Mouse (Mus musculus): Measurements from ENCODE around the gene 2410137M14Rik. TPM values are rescaled to one million over a fixed set of nuclear protein-coding genes. Genes with fewer than 3 reads are reported as not detected.

2410137M14Rik gene
- polyA plus RNA-seq, 1 experiment from 2014 or later: not detected

DNA sequence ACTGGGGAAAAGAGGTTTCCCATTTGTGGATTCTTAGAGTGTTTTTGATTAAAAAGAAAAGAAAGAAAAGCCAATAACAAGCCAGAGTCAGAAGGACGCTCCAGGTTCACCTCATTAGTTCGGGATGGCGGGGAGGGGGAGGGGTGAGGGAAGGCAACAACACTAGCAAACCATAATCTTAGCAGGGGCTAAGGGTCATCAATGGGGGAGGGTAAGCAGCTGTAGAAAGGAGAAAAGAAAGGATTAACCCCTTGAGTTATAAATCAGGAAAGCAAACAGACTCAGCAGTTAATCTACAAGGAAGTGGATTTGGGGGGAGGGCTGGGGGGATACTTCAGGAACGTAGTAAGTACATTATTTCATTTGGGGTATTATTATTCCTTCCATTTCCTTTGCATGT, 808 bp upstream of the 2410137M14Rik start:
- H3K27ac ChIP-seq (replicated peaks): no peak overlapping the region
- H3K27me3 ChIP-seq (ENCODE audit: control insufficient read depth, insufficient read depth, low read length): no peaks in the 10 kb centered on the region
- H3K4me2 ChIP-seq (replicated peaks; ENCODE audit: low read depth): peak overlapping the region; percentile 44
- no peaks in the 10 kb centered on the region for H3K9me3 ChIP-seq (ENCODE audit: control insufficient read depth, low read length)
- 8% methylated on average over 4 of the region's 4 CpGs for WGBS
- no peak overlapping the region for H3K4me3 ChIP-seq (ENCODE audit: low read depth, low read length)
- no peaks in the 10 kb centered on the region for H3K36me3 ChIP-seq (ENCODE audit: control insufficient read depth, insufficient read depth, low read length)
- peaks cover 2% of the 10 kb centered on the region; the same call in 1 of the 2 replicates for H3K4me1 ChIP-seq (replicated peaks; ENCODE audit: control insufficient read depth, insufficient read depth)
- TF ChIP-seq EP300 (optimal IDR thresholded peaks at IDR 0.05): no peak
- no peak for TF ChIP-seq CTCF (IDR thresholded peaks at IDR 0.05; ENCODE audit: low read depth)
- no peak overlapping the region for H3K9ac ChIP-seq (ENCODE audit: low read length)
- no peak for ATAC-seq (ENCODE audit: low FRiP score, low TSS enrichment)
- DNase-seq (ENCODE audit: low spot score): no peak

DNA sequence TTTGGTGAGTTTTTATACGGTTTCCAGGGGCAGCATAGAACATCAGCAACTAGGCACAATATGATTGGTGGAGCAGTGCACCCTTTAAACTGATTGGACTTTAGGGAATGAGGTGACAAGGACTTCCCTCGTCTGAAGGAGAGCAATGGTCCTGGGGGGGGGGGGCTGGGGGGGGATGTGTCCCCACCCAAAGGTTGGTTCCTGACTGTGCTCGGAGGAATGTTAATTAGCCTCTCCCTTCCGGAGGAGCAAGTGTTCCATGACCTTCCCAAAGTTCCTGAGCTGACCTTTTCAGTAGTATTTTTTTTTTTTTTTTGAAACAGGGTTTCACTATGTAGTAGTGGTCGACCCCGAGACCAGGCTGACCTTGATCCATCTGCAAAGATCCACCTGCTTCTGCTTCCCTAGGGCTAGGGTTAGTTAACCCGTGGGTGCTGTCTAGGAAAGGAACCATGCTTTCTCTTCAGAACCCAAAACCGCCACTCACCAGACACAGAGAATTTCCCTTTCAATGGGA, 7.7 kb downstream of the 2410137M14Rik start:
- ATAC-seq (ENCODE audit: low FRiP score, low TSS enrichment) (no peak), DNase-seq (ENCODE audit: low spot score) (no peak)
- Histone ChIP-seq H3K36me3 (ENCODE audit: control insufficient read depth, insufficient read depth, low read length) (no peaks in the 10 kb centered on the region), H3K4me1 (replicated peaks; ENCODE audit: control insufficient read depth, insufficient read depth) (no peaks in the 10 kb centered on the region), H3K27ac (replicated peaks) (no peak overlapping the region), H3K4me3 (ENCODE audit: low read depth, low read length) (no peak overlapping the region), H3K9ac (ENCODE audit: low read length) (no peak overlapping the region), H3K27me3 (ENCODE audit: control insufficient read depth, insufficient read depth, low read length) (no peaks in the 10 kb centered on the region), H3K9me3 (ENCODE audit: control insufficient read depth, low read length) (no peaks in the 10 kb centered on the region), H3K4me2 (replicated peaks; ENCODE audit: low read depth) (no peak overlapping the region)
- TF ChIP-seq EP300 (optimal IDR thresholded peaks at IDR 0.05) (no peak), CTCF (IDR thresholded peaks at IDR 0.05; ENCODE audit: low read depth) (no peak)
- WGBS: 57% methylated on average over 8 of the region's 8 CpGs

DNA sequence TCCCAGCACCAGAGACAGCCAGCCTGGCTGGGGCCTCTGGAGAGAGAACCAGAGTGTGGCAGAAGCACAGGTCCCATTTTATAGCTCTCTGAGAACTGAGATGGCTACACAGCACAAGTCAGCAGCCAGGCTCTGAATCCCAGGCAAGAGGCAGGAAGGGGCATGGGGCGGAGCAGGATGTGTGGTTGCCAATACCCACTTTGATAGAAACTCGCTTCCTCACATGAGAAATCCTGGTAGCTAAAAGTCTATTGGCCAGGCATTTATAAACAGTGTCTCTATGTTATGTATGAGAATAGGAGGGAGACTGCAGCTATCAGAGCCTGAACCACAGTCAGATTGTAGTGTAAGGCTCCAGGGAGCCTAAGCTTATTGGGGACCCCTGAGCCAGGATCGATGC, 8.2 kb downstream of the 2410137M14Rik start:
- TF ChIP-seq EP300 (optimal IDR thresholded peaks at IDR 0.05): no peak
- ATAC-seq (ENCODE audit: low FRiP score, low TSS enrichment) (no peak), DNase-seq (ENCODE audit: low spot score) (no peak)
- Histone ChIP-seq H3K9me3 (ENCODE audit: control insufficient read depth, low read length) (no peaks in the 10 kb centered on the region), H3K4me3 (ENCODE audit: low read depth, low read length) (no peak overlapping the region), H3K27me3 (ENCODE audit: control insufficient read depth, insufficient read depth, low read length) (no peaks in the 10 kb centered on the region), H3K36me3 (ENCODE audit: control insufficient read depth, insufficient read depth, low read length) (no peaks in the 10 kb centered on the region), H3K27ac (replicated peaks) (no peak overlapping the region), H3K4me2 (replicated peaks; ENCODE audit: low read depth) (no peak overlapping the region), H3K9ac (ENCODE audit: low read length) (no peak overlapping the region), H3K4me1 (replicated peaks; ENCODE audit: control insufficient read depth, insufficient read depth) (no peaks in the 10 kb centered on the region)
- WGBS: 78% methylated on average over 3 of the region's 3 CpGs

DNA sequence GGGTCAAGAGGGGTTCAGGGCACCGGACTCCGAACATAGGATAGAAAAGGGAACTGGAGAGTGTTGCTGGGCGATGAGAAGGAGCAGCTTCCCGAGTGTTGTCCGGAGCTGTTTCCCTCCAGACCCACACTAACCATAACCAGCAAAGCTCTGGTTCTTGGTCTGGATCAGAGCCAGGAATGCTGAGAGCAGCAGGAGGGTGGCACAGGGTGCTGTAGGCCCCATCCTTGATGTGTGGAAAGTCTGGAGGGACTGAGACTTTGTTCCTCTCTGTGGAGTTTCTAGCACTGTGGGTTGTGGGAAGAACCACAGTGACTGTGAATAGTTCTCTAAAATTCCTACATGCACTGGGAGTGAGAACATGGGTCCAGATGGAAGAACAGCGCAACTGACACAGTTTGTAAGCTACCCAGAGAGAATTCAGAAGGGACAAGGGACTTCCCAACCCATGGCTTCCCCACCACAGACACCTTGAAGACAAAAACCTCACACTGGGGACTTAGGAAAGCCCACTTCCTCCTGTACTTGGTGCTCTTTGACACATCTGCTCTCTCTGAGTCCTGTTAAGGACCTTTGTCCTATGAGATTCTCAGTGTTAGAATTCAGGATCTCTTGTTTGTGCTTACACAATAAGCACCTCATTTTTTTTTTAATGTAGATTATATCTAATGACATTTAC, 9.7 kb downstream of the 2410137M14Rik start:
- DNase-seq (ENCODE audit: low spot score): no peak
- 86% methylated on average over 6 of the region's 6 CpGs for WGBS
- H3K9ac ChIP-seq (ENCODE audit: low read length): no peak overlapping the region
- H3K4me1 ChIP-seq (replicated peaks; ENCODE audit: control insufficient read depth, insufficient read depth): no peaks in the 10 kb centered on the region
- no peaks in the 10 kb centered on the region for H3K9me3 ChIP-seq (ENCODE audit: control insufficient read depth, low read length)
- H3K27me3 ChIP-seq (ENCODE audit: control insufficient read depth, insufficient read depth, low read length): no peaks in the 10 kb centered on the region
- H3K27ac ChIP-seq (replicated peaks): no peak overlapping the region
- no peak overlapping the region for H3K4me3 ChIP-seq (ENCODE audit: low read depth, low read length)
- H3K4me2 ChIP-seq (replicated peaks; ENCODE audit: low read depth): no peak overlapping the region
- TF ChIP-seq EP300 (optimal IDR thresholded peaks at IDR 0.05) (no peak), CTCF (IDR thresholded peaks at IDR 0.05; ENCODE audit: low read depth) (no peak)
- no peaks in the 10 kb centered on the region for H3K36me3 ChIP-seq (ENCODE audit: control insufficient read depth, insufficient read depth, low read length)
- ATAC-seq (ENCODE audit: low FRiP score, low TSS enrichment): no peak

DNA sequence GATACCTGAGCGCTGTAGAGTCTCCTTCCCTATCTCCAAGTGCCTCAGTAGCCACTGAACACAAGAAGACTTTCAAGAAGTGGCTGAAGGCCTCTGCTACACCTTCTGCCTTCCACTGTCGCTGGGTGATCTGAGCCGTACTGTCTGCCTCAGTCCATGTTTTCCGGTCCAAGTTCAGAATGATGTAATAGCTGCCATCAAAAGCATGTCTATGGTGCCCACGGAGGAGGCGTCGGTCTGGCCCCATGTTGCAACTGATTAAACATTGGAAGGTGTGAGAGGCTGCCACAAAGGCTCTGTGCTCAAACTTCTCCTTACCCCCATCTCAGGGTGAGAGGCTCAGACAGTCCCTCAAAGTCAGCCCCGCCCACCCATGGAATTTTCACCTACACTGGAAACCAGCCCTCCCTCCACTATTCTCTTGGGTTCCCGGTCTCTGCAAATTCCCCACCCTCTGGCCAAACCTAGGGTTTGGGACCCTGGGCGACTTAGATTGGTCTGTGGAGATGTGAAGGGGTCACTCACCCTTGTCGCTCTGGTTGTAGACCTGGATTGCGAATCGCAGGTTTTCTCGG, 10.6 kb downstream of the 2410137M14Rik start:
- no peak overlapping the region for H3K9ac ChIP-seq (ENCODE audit: low read length)
- H3K4me2 ChIP-seq (replicated peaks; ENCODE audit: low read depth): no peak overlapping the region
- no peak for TF ChIP-seq CTCF (IDR thresholded peaks at IDR 0.05; ENCODE audit: low read depth)
- TF ChIP-seq EP300 (optimal IDR thresholded peaks at IDR 0.05): no peak
- H3K4me1 ChIP-seq (replicated peaks; ENCODE audit: control insufficient read depth, insufficient read depth): no peaks in the 10 kb centered on the region
- ATAC-seq (ENCODE audit: low FRiP score, low TSS enrichment): no peak
- H3K9me3 ChIP-seq (ENCODE audit: control insufficient read depth, low read length): no peaks in the 10 kb centered on the region
- H3K4me3 ChIP-seq (ENCODE audit: low read depth, low read length): no peak overlapping the region
- H3K27ac ChIP-seq (replicated peaks): no peak overlapping the region
- no peak for DNase-seq (ENCODE audit: low spot score)
- H3K36me3 ChIP-seq (ENCODE audit: control insufficient read depth, insufficient read depth, low read length): no peaks in the 10 kb centered on the region
- whole genome bisulfite sequencing: 71% methylated on average over 14 of the region's 14 CpGs
- no peaks in the 10 kb centered on the region for H3K27me3 ChIP-seq (ENCODE audit: control insufficient read depth, insufficient read depth, low read length)

DNA sequence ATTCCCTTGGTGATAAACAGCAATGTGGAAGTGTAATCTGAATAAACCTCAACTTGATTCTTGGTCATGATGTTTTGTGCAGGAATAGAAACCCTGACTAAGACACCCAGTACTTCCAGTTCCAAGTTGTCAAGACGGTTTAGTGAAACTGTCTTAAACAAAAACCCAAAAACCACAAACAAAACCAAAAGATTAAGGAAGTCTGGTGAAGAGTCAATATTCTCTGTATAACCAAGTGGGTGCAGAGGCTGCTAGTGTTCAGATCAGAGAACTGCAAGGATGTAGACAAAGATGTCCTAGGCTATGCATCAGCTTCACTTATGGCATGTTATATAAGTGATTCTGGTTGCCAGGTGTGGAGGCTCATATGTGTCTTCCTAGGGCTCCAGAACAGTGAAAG, 14.2 kb downstream of the 2410137M14Rik start:
- no peaks in the 10 kb centered on the region for H3K36me3 ChIP-seq (ENCODE audit: control insufficient read depth, insufficient read depth, low read length)
- H3K9ac ChIP-seq (ENCODE audit: low read length): no peak overlapping the region
- H3K4me3 ChIP-seq (ENCODE audit: low read depth, low read length): no peak overlapping the region
- DNase-seq (ENCODE audit: low spot score) (no peak), ATAC-seq (ENCODE audit: low FRiP score, low TSS enrichment) (no peak)
- H3K4me1 ChIP-seq (replicated peaks; ENCODE audit: control insufficient read depth, insufficient read depth): no peaks in the 10 kb centered on the region
- WGBS: 65% methylated on average over 1 of the region's 1 CpGs
- no peaks in the 10 kb centered on the region for H3K27me3 ChIP-seq (ENCODE audit: control insufficient read depth, insufficient read depth, low read length)
- H3K27ac ChIP-seq (replicated peaks): no peak overlapping the region
- H3K9me3 ChIP-seq (ENCODE audit: control insufficient read depth, low read length): no peaks in the 10 kb centered on the region
- H3K4me2 ChIP-seq (replicated peaks; ENCODE audit: low read depth): no peak overlapping the region
- TF ChIP-seq CTCF (IDR thresholded peaks at IDR 0.05; ENCODE audit: low read depth): no peak
- no peak for TF ChIP-seq EP300 (optimal IDR thresholded peaks at IDR 0.05)

Measured in stomach, postnatal 0 days (tissue).